Mouse (Mus musculus): Measurements from ENCODE around the gene Gm10197. TPM values are rescaled to one million over a fixed set of nuclear protein-coding genes. Genes with fewer than 3 reads are reported as not detected.
"Not testable (repeated sequence)": the region's sequence is repeated elsewhere in the genome, so short reads cannot be mapped to it uniquely, and the experiment has no call there.

Gene Gm10197
- polyA plus RNA-seq, 1 experiment from 2014 or later = not detected

DNA sequence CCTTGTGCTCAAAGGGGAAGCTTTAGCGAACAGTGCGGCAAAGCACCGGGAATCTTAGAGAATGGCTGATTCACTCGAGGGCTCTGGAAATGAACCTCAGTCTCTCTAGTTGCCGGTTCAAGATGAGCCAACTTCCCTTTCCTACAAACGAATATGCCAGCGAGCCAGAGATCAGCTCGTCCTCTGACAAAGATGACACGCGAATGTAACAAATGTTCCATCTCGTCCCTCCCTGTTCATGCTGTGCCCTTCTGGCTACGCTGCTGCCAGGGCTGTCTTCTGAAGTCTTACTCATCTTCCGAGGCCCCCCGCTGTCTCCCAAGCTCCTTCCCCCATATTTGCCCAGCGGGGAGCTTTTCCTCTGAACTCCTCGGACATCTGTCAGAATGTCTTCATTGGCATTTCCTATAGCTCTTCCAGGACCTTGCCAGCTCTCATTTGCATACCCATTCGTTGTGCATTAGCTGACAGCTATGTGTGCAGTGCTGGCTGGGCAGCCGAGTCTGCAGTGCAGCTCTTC lies 33.3 kb upstream of the Gm10197 start:
- H3K36me3 ChIP-seq = no peaks in the 10 kb centered on the region
- ATAC-seq (ENCODE audit: low FRiP score) = no peak
- H3K27me3 ChIP-seq = no peaks in the 10 kb centered on the region
- no peak overlapping the region; the same call in 1 of the 2 replicates for H3K27ac ChIP-seq
- H3K4me2 ChIP-seq = no peak overlapping the region
- H3K9me3 ChIP-seq = peaks cover 5% of the 10 kb centered on the region; the same call in 1 of the 2 replicates
- H3K4me3 ChIP-seq = no peak overlapping the region
- H3K9ac ChIP-seq = no peak overlapping the region
- whole genome bisulfite sequencing = 60% methylated on average over 18 of the region's 18 CpGs
- peaks cover 5% of the 10 kb centered on the region for H3K4me1 ChIP-seq (replicated peaks)

DNA sequence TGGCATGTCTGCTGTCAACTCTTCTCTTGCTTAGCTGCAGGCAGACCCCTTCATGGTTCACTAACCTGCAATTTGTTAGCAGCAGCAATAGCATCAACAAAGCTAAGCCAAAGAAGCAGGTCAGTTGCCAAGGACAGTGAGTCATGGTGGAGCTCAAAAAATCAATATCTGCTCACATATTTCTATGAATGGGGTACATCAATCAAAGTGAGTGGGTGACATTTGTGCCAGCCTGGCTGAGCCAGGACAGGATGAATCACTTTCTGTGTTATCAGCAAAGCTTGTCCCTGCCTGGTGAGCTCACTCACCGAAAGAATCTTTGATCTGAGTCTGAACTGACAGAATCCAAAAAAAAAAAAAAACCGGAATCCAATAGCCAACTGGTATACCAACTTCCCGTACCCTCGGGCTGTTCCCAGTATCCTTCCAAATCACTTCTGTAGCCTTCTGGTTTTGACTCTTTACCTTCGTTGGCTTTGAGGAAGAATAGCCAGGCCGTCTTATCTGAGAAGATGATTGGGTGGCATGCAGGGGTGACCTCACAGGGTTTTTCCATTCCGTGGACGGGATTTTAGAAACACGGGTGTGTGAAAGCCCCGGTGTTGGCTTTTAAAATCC lies 32.8 kb upstream of the Gm10197 start:
- H3K4me3 ChIP-seq = no peak overlapping the region
- ATAC-seq (ENCODE audit: low FRiP score) = no peak
- no peaks in the 10 kb centered on the region for H3K36me3 ChIP-seq
- H3K4me2 ChIP-seq = no peak overlapping the region
- no peaks in the 10 kb centered on the region for H3K27me3 ChIP-seq
- H3K9ac ChIP-seq = no peak overlapping the region
- H3K27ac ChIP-seq = no peak overlapping the region; the same call in 1 of the 2 replicates
- WGBS = 89% methylated on average over 10 of the region's 10 CpGs
- peaks cover 5% of the 10 kb centered on the region for H3K4me1 ChIP-seq (replicated peaks)
- H3K9me3 ChIP-seq = peaks cover 5% of the 10 kb centered on the region; the same call in 1 of the 2 replicates

DNA sequence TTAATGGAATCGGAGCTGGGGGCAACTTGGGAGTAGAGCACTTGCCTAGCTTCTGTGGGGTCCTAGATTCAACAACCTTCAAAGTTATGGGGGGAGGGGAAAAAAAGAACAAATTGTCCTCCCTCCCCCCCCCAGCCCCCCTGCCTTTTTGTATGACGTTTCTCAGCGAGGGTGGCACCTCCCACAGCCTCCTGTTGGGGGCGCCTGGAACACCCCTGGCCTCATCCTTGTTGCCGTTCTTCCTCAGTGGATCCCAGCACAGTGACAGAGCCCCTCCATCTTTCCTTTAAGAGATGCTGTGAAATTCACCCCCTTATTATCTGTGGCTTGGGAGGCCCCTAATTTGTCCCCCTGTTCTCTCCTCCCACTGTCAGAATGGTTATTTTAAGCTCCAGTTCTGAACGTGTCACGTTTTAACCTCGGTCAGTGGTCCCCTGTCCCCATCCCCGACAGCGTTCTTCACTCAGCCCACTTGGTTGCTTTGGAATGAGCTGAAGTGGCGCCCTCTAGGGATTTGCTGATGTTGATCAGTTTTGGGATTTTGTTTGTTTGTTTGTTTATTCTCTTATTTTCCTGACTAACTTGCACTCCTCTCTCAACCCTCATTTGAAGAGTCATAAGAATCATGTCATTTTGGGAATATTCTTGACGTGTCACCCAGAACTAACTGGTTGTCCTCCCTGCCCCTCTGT lies 31.3 kb upstream of the Gm10197 start:
- Histone ChIP-seq H3K27me3 (no peaks in the 10 kb centered on the region), H3K36me3 (no peaks in the 10 kb centered on the region), H3K9ac (no peak overlapping the region), H3K4me1 (replicated peaks) (peaks cover 5% of the 10 kb centered on the region), H3K4me2 (no peak overlapping the region), H3K27ac (no peak overlapping the region), H3K4me3 (no peak overlapping the region), H3K9me3 (peaks cover 5% of the 10 kb centered on the region; the same call in 1 of the 2 replicates)
- 53% methylated on average over 12 of the region's 12 CpGs for WGBS
- no peak for ATAC-seq (ENCODE audit: low FRiP score)

DNA sequence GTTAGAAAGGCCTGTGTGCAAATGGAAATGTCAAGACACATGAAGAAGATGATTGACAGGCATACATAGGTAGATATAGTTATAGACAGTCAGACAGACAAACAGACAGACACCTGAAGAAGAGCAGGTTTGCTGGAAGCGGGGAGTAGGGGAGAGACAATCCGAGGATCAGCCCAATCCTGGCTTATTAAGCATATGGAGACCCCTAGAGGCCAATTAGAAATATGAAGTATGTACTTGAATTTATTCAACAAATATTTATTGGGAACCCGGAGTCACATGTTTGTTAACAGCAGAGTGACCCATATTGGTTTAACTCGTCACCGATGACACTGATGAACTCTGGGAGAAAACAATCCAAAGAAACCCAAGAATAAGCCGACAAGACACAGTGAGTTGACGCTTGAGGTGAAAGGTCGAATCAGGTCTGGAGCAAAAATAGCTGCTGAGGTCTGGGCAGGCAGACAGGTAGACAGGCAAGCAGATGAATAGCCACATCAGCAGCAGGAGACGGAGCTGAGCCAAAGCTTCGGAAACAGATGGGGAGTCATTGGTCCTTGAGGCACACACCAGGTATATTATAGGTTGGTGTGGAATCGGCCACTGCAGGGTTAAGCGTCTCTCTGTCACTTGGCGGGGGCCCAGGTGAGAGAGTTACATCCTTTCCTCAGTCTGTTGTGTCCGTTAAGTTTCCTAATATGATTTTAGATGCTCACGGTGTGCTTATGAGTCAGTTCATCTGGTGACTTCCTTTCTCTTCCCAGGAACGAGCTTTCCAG lies 29.0 kb upstream of the Gm10197 start:
- H3K4me3 ChIP-seq = no peak overlapping the region
- H3K27me3 ChIP-seq = no peaks in the 10 kb centered on the region
- H3K4me1 ChIP-seq (replicated peaks) = peaks cover 5% of the 10 kb centered on the region
- H3K27ac ChIP-seq = no peak overlapping the region
- no peak for ATAC-seq (ENCODE audit: low FRiP score)
- peaks cover 5% of the 10 kb centered on the region; the same call in 1 of the 2 replicates for H3K9me3 ChIP-seq
- no peak overlapping the region for H3K4me2 ChIP-seq
- no peak overlapping the region for H3K9ac ChIP-seq
- 87% methylated on average over 16 of the region's 16 CpGs for WGBS
- H3K36me3 ChIP-seq = no peaks in the 10 kb centered on the region

DNA sequence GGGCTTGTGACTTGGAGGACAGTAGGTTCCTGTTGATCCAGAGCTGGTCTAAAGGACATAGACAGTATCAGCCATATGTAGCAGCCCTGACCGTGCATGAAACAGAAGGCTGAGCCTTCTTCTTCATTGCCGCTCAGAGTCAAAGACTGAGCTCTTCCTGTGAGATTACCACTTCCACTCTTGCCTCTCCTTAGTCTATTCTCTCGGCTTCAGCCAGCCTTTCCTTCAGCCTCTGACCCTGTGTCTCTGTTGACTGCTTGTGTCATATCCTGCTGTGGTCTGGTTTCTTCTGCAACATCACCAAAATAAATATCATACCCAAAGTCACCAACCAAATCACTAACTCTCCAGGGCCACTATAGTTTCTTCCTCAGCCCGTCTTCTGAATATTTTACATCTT lies 27.6 kb upstream of the Gm10197 start:
- ATAC-seq (ENCODE audit: low FRiP score) = no peak
- no peak overlapping the region for H3K4me2 ChIP-seq
- H3K4me3 ChIP-seq = no peak overlapping the region
- H3K27me3 ChIP-seq = no peaks in the 10 kb centered on the region
- H3K9ac ChIP-seq = no peak overlapping the region
- H3K9me3 ChIP-seq = no peaks in the 10 kb centered on the region
- H3K4me1 ChIP-seq (replicated peaks) = no peaks in the 10 kb centered on the region
- no peaks in the 10 kb centered on the region for H3K36me3 ChIP-seq
- H3K27ac ChIP-seq = no peak overlapping the region
- WGBS = 83% methylated on average over 4 of the region's 4 CpGs

DNA sequence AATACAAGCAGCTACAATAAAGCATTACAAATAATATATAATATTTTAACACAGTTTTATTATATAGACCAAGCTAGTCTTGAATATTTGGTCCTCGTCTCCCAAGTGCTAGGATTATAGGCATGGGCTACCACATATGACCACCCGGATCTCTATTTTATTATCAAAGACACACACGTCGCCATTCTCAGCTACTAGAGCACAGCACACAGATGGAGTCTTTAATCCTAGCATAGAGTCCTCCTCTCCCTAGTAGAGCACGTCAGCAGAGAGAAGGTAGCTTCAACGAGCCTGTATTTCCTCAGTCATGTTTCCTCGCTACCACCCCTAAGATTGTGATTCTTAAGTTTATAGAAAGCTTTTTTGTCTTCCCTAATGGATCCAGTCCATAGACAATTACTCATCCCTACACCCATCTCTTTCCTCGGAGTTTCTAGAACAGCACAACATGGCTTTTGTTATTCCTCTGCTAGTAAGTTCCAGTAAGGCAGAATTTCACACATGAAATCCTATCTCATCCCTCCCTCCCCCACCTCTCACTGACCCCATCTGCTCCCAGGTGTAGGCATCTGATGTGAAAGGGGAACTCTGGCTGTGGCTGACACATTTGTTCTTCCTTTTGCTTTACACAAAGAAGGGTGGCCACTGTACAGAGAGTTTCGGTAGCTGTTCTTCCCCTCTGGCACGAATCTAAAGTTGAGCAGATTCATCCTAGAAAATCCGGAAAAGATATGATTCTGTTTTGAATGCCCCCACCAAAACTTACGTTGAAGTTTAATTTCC lies 26.1 kb upstream of the Gm10197 start:
- no peaks in the 10 kb centered on the region for H3K27me3 ChIP-seq
- WGBS = 87% methylated on average over 12 of the region's 12 CpGs

DNA sequence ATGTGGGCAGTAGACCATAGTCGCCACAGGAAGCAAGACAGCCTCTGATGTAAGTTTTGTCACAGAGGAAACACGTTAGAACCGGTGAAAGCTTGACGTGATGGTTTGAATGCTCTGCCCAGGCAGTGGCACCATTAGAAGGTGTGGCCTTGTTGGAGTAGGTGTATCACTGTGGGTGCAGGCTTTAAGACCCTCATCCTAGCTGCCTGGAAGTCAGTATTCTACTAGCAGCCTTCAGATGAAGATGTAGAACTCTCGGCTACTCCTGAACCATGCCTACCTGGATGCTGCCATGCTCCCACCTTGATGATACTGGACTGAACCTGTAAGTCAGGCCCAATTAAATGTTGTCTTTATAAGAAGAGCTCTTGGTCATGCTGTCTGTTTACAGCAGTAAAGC lies 24.2 kb upstream of the Gm10197 start:
- H3K4me3 ChIP-seq; ATAC-seq (ENCODE audit: low FRiP score); H3K27me3 ChIP-seq; H3K4me2 ChIP-seq; H3K9me3 ChIP-seq; H3K27ac ChIP-seq; H3K36me3 ChIP-seq; H3K4me1 ChIP-seq (replicated peaks): not testable (repeated sequence)
- H3K9ac ChIP-seq = peak overlapping the region; percentile 11; the same call in 1 of the 2 replicates
- 35% methylated on average over 5 of the region's 5 CpGs for WGBS

More for the DNA sequence above, 26.1 kb upstream of the Gm10197 start:
- Histone ChIP-seq H3K4me3 (no peak overlapping the region), H3K9me3 (no peaks in the 10 kb centered on the region), H3K9ac (no peak overlapping the region), H3K4me2 (no peak overlapping the region), H3K36me3 (no peaks in the 10 kb centered on the region), H3K4me1 (replicated peaks) (no peaks in the 10 kb centered on the region), H3K27ac (no peak overlapping the region)
- ATAC-seq (ENCODE audit: low FRiP score) = no peak

DNA sequence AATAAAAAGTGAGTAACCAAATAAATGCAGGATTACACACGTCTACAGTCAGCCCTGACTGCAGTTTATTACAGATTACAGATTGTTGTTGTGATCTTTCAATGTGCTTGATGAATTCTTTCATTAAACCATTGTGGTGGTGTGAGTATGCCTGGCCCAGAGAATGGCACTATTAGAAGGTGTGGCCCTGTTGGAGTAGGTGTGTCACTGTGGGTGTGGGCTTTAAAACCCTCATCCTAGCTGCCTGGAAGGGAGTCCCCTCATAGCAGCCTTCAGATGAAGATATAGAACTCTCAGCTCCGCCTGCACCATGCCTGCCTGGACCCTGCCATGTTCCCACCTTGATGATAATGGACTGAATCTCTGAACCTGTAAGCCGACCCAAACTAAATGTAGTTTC lies 23.4 kb upstream of the Gm10197 start:
- not testable (repeated sequence) for H3K9ac ChIP-seq; H3K9me3 ChIP-seq; H3K4me2 ChIP-seq; H3K4me1 ChIP-seq (replicated peaks); H3K27me3 ChIP-seq; H3K4me3 ChIP-seq; H3K27ac ChIP-seq; H3K36me3 ChIP-seq; ATAC-seq (ENCODE audit: low FRiP score)
- WGBS = 74% methylated on average over 3 of the region's 3 CpGs

DNA sequence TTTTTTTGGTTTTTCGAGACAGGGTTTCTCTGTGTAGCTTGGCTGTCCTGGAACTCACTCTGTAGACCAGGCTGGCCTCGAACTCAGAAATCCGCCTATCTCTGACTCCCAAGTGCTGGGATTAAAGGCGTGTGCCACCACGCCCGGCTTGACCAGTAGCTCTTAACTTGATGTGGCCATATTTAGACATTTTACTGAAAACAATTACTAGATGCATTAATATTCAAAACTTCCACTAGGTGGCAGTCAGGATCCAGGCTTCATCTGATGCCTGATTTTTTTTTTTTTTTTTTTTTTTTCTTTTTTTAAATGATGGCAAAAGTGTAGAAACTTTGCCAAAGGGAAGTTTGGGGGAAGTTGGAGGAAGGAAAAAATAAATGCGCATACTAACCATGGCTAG lies 23.0 kb upstream of the Gm10197 start:
- H3K36me3 ChIP-seq = no peaks in the 10 kb centered on the region
- no peak overlapping the region for H3K4me3 ChIP-seq
- no peak overlapping the region for H3K27ac ChIP-seq
- ATAC-seq (ENCODE audit: low FRiP score) = no peak
- H3K27me3 ChIP-seq = no peaks in the 10 kb centered on the region
- WGBS = 24% methylated on average over 7 of the region's 7 CpGs
- H3K9ac ChIP-seq = no peak overlapping the region
- no peak overlapping the region for H3K4me2 ChIP-seq
- no peaks in the 10 kb centered on the region for H3K9me3 ChIP-seq
- H3K4me1 ChIP-seq (replicated peaks) = peaks cover 10% of the 10 kb centered on the region

DNA sequence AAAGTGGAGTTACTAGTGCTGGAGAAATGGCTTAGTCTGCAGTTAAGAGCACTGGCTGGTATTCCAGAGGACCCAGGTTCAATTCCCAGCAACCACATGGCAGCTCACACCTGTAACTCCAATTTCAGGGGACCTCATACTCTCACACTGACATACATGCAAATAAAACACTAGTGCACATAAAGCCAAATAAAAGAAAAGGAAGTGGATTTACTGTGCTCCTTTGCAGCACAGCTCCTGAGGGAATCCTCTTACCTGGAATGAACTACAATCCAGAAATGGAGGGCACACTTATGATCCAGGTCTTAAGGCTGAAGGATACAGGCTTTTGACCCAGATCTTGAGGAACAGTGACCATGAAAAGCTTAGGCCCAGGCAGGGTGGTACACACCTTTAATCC lies 22.1 kb upstream of the Gm10197 start:
- H3K9ac ChIP-seq = peak overlapping the region; percentile 20; the same call in 1 of the 2 replicates
- no peak overlapping the region for H3K4me3 ChIP-seq
- peaks cover 15% of the 10 kb centered on the region for H3K4me1 ChIP-seq (replicated peaks)
- H3K27ac ChIP-seq = no peak overlapping the region
- no peaks in the 10 kb centered on the region for H3K9me3 ChIP-seq
- no peak overlapping the region for H3K4me2 ChIP-seq
- no peak for ATAC-seq (ENCODE audit: low FRiP score)
- no peaks in the 10 kb centered on the region for H3K27me3 ChIP-seq
- peaks cover 3% of the 10 kb centered on the region; the same call in 1 of the 2 replicates for H3K36me3 ChIP-seq

DNA sequence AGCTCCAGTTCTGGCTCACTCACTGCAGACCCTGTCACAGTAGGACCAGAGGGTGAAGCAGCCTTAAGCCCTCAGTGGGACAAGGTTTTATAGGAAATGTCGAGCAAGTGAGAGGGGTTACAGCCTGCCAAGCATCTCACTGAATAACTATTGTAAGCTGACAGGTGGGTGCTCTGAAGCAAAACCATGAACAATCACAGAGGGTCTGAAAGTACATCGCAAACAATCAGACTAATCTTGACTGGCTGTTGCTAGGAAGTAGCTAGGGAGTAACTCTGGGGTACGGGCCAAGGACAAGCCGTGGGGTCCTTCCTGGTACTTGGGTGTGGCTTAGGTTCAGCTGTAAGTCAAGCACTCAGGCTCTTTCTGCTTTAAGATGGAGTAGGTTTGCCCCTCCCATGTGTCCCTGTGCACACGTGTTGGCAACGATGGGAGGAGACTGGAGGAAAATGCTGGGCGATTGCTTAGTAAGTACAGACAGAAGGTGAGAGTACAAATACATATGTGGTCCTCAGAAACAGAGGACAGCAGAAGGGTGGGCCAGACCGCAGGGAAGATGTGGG lies 21.3 kb upstream of the Gm10197 start:
- 75% methylated on average over 8 of the region's 8 CpGs for WGBS

More for the DNA sequence above, 21.3 kb upstream of the Gm10197 start:
- Histone ChIP-seq H3K9ac (no peak overlapping the region), H3K27me3 (no peaks in the 10 kb centered on the region), H3K4me1 (replicated peaks) (peaks cover 17% of the 10 kb centered on the region), H3K9me3 (no peaks in the 10 kb centered on the region), H3K27ac (no peak overlapping the region), H3K4me2 (no peak overlapping the region), H3K36me3 (peaks cover 11% of the 10 kb centered on the region), H3K4me3 (no peak overlapping the region)
- ATAC-seq (ENCODE audit: low FRiP score) = no peak
